Mouse (Mus musculus) layer of hippocampus, adult 9-11 months (tissue): ENCODE results near the gene Irgq.

Experiments
- DNase-seq: peaks from one replicate; pipeline ENCODE4 v3.0.0; 2022

Gene Irgq

GRCm38 (mm10) chr7:24547534-24548036 is 17.1 kb downstream of the Irgq start:
- DNase-seq: no peak

- no peak for DNase-seq
These were observed 21.7 kb downstream of the Irgq start for GRCm38 (mm10) chr7:24551985-24552759.

- DNase-seq: no peak
These were observed 25.3 kb downstream of the Irgq start for GRCm38 (mm10) chr7:24555786-24556185.

- DNase-seq: no peak
These were observed 31.0 kb downstream of the Irgq start for GRCm38 (mm10) chr7:24561450-24561849.

GRCm38 (mm10) chr7:24563191-24563836 is 32.8 kb downstream of the Irgq start:
- DNase-seq: no peak

GRCm38 (mm10) chr7:24563837-24564206 is 33.3 kb downstream of the Irgq start:
- no peak for DNase-seq

GRCm38 (mm10) chr7:24564607-24565265 is 34.2 kb downstream of the Irgq start:
- no peak for DNase-seq

GRCm38 (mm10) chr7:24565627-24566026 is 35.1 kb downstream of the Irgq start:
- no peak for DNase-seq

- no peak for DNase-seq
These were observed 35.7 kb downstream of the Irgq start for GRCm38 (mm10) chr7:24566206-24566605.

- no peak for DNase-seq
These were observed 38.0 kb downstream of the Irgq start for GRCm38 (mm10) chr7:24568512-24568911.

GRCm38 (mm10) chr7:24571071-24571470 is 40.6 kb downstream of the Irgq start:
- DNase-seq: no peak

GRCm38 (mm10) chr7:24572455-24572854 is 42.0 kb downstream of the Irgq start:
- no peak for DNase-seq

- no peak for DNase-seq
These were observed 43.8 kb downstream of the Irgq start for GRCm38 (mm10) chr7:24574224-24574796.

GRCm38 (mm10) chr7:24577811-24578210 is 47.3 kb downstream of the Irgq start:
- no peak for DNase-seq

GRCm38 (mm10) chr7:24584876-24585275 is 54.4 kb downstream of the Irgq start:
- DNase-seq: no peak

GRCm38 (mm10) chr7:24585995-24586394 is 55.5 kb downstream of the Irgq start:
- DNase-seq: no peak

GRCm38 (mm10) chr7:24586828-24587227 is 56.3 kb downstream of the Irgq start:
- DNase-seq: no peak

GRCm38 (mm10) chr7:24587330-24588105 is 57.0 kb downstream of the Irgq start, which contains the start of the genes Ethe1 and Zfp575:
Gene Ethe1, plus strand, starts transcription at chr7:24587543.
Gene Zfp575, minus strand, starts transcription at chr7:24587641.
- peak; percentile 76 for DNase-seq
